Mouse (Mus musculus): ENCODE data around the gene Fxr2.

Gene Fxr2

GRCm38 (mm10) chr11:69632284-69633089 lies at the start of gene Fxr2:
Gene Fxr2, plus strand, starts transcription at chr11:69632990.
- in situ Hi-C loops (cut with MboI, MseI) = loop anchor here in 1 of 2 experiments (25.0 kb wide), 1 partner anchor 1355 kb away; the partner anchor contains the start of gene C1qbp

- in situ Hi-C loops (cut with MboI, MseI) = no loop called here
Observed at GRCm38 (mm10) chr11:69584008-69584407, 48.8 kb upstream of the Fxr2 start.

GRCm38 (mm10) chr11:69584937-69585336 lies 47.9 kb upstream of the Fxr2 start:
- in situ Hi-C loops (cut with MboI, MseI) = no loop called here

GRCm38 (mm10) chr11:69585718-69586325 lies 47.0 kb upstream of the Fxr2 start:
- in situ Hi-C loops (cut with MboI, MseI) = no loop called here

- in situ Hi-C loops (cut with MboI, MseI) = no loop called here
Observed at GRCm38 (mm10) chr11:69589207-69589834, 43.5 kb upstream of the Fxr2 start.

GRCm38 (mm10) chr11:69590622-69591021 lies 42.2 kb upstream of the Fxr2 start:
- in situ Hi-C loops (cut with MboI, MseI) = no loop called here

- in situ Hi-C loops (cut with MboI, MseI) = no loop called here
Observed at GRCm38 (mm10) chr11:69591424-69591823, 41.4 kb upstream of the Fxr2 start.

GRCm38 (mm10) chr11:69591899-69592637 lies 40.7 kb upstream of the Fxr2 start:
- in situ Hi-C loops (cut with MboI, MseI) = no loop called here

- in situ Hi-C loops (cut with MboI, MseI) = no loop called here
Observed at GRCm38 (mm10) chr11:69592799-69593198, 40.0 kb upstream of the Fxr2 start.

- in situ Hi-C loops (cut with MboI, MseI) = no loop called here
Observed at GRCm38 (mm10) chr11:69594853-69595252, 37.9 kb upstream of the Fxr2 start.

GRCm38 (mm10) chr11:69599436-69599835 lies 33.4 kb upstream of the Fxr2 start:
- in situ Hi-C loops (cut with MboI, MseI) = no loop called here

GRCm38 (mm10) chr11:69600098-69600497 lies 32.7 kb upstream of the Fxr2 start:
- in situ Hi-C loops (cut with MboI, MseI) = loop anchor here in 1 of 2 experiments (10.0 kb wide), 1 partner anchor 905 kb away; the partner anchor contains the start of gene Tm4sf5

- in situ Hi-C loops (cut with MboI, MseI) = loop anchor here in 1 of 2 experiments (10.0 kb wide), 1 partner anchor 903 kb away; the partner anchor contains the start of gene Tm4sf5
Observed at GRCm38 (mm10) chr11:69601768-69602167, 31.0 kb upstream of the Fxr2 start.

GRCm38 (mm10) chr11:69603516-69603915 lies 29.3 kb upstream of the Fxr2 start:
- in situ Hi-C loops (cut with MboI, MseI) = loop anchor here in 1 of 2 experiments (10.0 kb wide), 1 partner anchor 901 kb away; the partner anchor contains the start of gene Tm4sf5

GRCm38 (mm10) chr11:69604347-69604746 lies 28.4 kb upstream of the Fxr2 start:
- in situ Hi-C loops (cut with MboI, MseI) = loop anchor here in 1 of 2 experiments (10.0 kb wide), 1 partner anchor 900 kb away; the partner anchor contains the start of gene Tm4sf5

- in situ Hi-C loops (cut with MboI, MseI) = loop anchor here in 1 of 2 experiments (10.0 kb wide), 1 partner anchor 900 kb away; the partner anchor contains the start of gene Tm4sf5
Observed at GRCm38 (mm10) chr11:69604795-69605664, 27.8 kb upstream of the Fxr2 start.

- in situ Hi-C loops (cut with MboI, MseI) = loop anchor here in 1 of 2 experiments (10.0 kb wide), 1 partner anchor 899 kb away; the partner anchor contains the start of gene Tm4sf5
Observed at GRCm38 (mm10) chr11:69605726-69606490, 26.9 kb upstream of the Fxr2 start, which contains the start of gene Atp1b2. Gene Atp1b2, minus strand, starts transcription at chr11:69605942.

GRCm38 (mm10) chr11:69606491-69606795 lies 26.3 kb upstream of the Fxr2 start:
- in situ Hi-C loops (cut with MboI, MseI) = loop anchor here in 1 of 2 experiments (10.0 kb wide), 1 partner anchor 898 kb away; the partner anchor contains the start of gene Tm4sf5

- in situ Hi-C loops (cut with MboI, MseI) = loop anchor here in 1 of 2 experiments (10.0 kb wide), 1 partner anchor 898 kb away; the partner anchor contains the start of gene Tm4sf5
Observed at GRCm38 (mm10) chr11:69606832-69607231, 26.0 kb upstream of the Fxr2 start.
